Mouse (Mus musculus): ENCODE results near the gene Nek2.

Gene Nek2

DNA sequence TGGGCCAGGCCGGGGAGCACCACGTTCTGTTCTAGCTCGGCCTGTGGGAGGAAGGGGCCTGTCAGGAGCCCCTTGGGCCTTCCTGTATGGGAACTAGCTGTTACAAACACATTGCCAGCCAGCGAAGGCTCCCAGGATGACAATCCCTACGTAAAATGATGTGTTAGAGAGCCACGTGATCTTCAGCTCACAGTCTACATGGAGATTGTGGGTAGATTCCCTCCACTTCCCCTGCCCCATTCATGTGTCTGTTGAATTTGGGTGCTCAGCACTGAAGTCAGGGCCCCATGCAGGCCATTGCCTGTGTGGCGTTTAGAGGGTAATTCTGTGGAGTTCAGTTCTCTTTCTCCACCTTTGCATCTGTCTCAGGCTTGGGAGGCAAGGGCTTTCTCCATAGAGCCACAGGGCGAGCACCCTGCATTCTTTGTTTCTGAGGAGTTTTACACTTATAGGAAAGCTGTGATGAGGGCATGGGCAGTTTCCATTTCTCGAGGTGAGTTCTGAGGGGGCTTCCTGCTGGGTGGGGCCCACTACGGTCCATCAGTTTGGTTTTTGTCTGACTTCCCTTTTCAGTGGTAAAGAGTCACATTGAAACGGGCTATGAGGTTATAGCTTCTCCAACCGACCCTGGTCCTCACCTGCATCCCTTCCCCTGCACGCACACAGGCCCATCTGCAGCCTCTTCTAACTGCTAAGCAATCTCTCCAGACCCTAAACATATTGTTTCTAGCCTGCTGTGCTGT lies 8.1 kb upstream of the Nek2 start:
- in situ Hi-C loops (cut with MboI; ENCODE audit: unreplicated experiment in 2 of 2), result loop anchor here (5.0 to 25.0 kb wide), 6 partner anchors 91 to 876 kb away; partner anchors contain the start of gene Angel2 (in 1 of the 2)

DNA sequence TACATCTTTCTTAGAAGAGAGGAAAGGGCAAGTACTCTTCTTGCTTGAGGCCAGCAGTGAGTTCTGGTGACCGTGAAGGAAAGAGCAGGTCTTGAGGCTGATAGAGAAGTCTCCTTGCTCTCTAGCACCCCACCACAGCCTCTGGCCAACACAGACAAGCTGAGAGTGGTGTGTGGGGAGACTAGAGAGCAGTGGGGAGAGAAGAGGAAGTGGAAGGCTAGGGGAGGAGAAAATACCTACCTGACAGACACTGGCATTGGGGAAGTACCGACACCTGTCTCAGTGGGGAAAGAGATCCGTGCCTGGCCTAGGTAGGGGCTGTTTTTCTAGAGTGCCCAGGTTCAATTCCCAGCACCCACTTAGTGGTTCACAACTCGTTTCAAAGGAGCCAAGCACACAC lies 7.0 kb upstream of the Nek2 start:
- in situ Hi-C loops (cut with MboI; ENCODE audit: unreplicated experiment in 2 of 2), result loop anchor here (5.0 to 25.0 kb wide), 6 partner anchors 92 to 877 kb away; partner anchors contain the start of gene Angel2 (in 1 of the 2)

DNA sequence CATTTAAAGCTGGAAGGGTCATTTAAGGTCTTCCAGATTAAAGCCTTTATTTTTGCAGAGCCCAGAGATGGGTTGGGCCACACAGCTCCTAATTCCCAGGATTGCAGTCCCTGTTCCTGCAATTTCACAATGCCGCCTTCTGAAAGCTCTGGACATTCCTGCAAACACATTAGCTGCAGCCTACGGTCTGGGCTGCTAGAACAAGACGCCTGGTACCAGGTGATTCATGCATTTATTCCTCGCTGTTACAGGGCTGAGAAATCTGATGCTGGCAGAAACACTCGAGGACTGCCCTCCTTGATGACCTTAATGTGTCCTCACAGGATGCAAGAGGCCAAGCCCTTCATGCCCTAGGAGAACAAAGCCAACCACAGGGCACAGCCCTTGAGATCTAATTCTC lies 6.3 kb upstream of the Nek2 start:
- in situ Hi-C loops (cut with MboI; ENCODE audit: unreplicated experiment in 2 of 2), result loop anchor here (5.0 to 25.0 kb wide), 8 partner anchors 93 to 878 kb away; partner anchors contain the start of genes Angel2 (in 1 of the 2), Dtl (in 1 of the 2) and Ints7 (in 1 of the 2)

DNA sequence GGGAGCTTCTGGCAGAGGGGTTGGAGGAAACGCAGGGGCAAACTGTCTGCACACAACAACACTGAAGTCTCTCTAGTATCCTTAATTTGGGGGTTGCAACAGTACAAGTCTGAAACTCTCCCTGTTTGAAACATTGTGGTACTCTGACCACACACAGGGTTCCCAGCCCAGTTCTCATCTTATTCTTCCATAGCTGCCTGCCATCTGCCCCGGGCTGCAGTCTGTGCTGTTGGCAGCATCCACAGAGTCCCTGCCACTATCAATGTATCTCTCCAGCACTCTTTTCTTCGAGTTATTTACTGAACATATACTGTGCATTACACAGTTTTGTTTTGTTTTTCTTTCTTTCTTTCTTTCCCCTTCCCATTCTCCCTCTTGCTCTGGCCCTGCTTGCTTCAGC lies 4.6 kb upstream of the Nek2 start:
- in situ Hi-C loops (cut with MboI; ENCODE audit: unreplicated experiment in 2 of 2), result loop anchor here (5.0 to 25.0 kb wide), 5 partner anchors 239 to 879 kb away; partner anchors contain the start of genes Angel2 (in 1 of the 2), Dtl (in 1 of the 2) and Ints7 (in 1 of the 2)

DNA sequence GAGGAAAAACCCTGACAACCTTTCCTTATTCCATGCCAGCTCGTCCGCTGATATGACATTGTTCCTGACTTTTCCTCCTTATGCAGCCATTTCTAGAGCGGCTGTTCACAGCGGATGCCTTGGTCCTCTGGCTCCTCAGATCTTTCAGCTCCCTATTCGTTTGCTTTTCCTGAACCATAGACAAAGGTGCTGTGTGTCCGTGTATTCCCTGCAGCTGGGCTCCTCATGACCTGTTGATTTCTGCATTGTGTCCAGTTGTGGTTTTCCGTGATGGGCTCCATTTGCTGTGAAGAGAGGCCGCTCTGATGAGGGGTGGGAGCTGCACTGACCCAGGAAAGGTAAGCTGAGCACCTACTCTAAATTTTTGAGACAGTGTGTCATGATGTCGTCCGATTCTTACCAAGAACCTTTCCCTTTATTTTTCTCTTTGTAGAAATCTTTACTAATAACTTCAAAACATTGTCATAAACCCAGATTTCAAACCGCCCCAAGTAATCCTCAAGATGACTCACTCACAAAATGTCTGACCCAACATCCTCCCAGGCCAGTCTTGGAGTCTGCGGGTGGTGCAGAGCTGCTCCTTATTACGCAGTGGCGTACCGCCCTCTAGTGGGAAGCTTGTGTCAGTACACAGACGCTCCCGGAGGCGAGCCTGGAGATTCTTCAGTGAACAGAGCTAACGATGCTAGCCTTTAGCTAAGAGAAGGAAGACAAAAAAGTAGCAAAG lies 3.7 kb upstream of the Nek2 start:
- in situ Hi-C loops (cut with MboI; ENCODE audit: unreplicated experiment in 2 of 2), result loop anchor here (5.0 to 25.0 kb wide), 5 partner anchors 240 to 880 kb away; partner anchors contain the start of genes Angel2 (in 1 of the 2), Dtl (in 1 of the 2) and Ints7 (in 1 of the 2)

DNA sequence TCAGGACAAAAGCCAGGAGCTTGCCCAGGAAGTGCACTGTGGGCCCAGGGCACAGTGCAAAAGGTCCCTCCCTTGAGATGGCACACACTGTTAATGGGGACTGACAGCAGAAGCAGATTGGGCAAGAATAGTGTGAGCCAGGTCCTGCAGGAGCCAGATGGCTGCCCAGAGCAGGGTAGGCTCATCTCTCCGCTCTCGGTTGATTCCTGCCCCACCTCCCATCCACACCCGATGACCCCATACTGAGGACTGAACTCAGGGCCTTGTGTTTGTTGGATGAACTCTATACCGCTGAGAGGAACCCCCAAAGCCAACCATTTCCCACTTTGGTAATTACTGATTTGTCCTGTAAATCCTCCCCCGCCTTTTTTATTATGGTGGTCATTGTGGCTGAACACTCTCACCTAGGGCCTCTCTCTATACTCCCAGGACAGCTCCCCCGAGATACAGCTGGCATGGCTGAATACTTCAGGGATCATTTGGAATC lies 3.1 kb upstream of the Nek2 start:
- in situ Hi-C loops (cut with MboI; ENCODE audit: unreplicated experiment in 2 of 2), result loop anchor here (5.0 to 25.0 kb wide), 5 partner anchors 241 to 881 kb away; partner anchors contain the start of genes Angel2 (in 1 of the 2), Dtl (in 1 of the 2) and Ints7 (in 1 of the 2)

DNA sequence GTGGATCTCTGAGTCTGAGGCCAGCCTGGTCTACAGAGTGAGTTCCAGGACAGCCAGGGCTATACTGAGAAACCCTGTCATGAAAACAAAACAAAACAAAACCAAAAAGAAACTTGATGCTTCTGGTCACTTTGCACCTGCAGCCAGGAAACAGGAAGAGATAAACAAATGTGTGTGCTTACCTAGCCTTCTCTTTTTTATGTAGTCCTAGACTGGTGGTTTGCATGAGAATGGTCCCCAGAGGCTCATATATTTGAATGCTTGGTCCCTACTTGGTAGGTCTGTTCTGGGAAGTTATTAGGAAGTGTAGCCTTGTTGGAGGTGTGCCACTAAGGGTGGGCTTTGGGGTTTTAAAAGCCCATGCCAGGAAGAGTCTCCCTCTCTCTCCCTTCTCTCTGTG lies 2.2 kb upstream of the Nek2 start:
- in situ Hi-C loops (cut with MboI; ENCODE audit: unreplicated experiment in 2 of 2), result loop anchor here (5.0 to 25.0 kb wide), 5 partner anchors 242 to 882 kb away; partner anchors contain the start of genes Angel2 (in 1 of the 2), Dtl (in 1 of the 2) and Ints7 (in 1 of the 2)

DNA sequence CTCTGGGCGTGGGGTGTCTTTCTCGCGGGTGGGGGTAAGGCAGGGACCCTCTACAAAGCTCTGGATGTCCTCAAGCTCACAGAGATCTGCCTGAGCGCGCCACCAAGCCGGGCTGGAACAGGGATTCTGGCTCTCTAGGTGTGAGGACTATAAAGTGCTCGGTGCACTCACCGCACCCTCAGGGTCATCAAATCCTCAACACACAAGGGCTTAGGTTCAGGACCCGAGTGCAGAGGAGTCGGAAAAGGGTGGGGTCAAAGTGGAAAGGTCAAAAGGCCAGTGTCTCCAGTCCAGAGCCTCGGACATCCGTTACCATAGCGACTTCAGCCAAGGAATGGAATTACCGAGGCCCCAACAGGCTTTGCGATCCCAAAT lies 306 bp upstream of the Nek2 start:
- in situ Hi-C loops (cut with MboI; ENCODE audit: unreplicated experiment in 2 of 2), result loop anchor here (10.0 to 25.0 kb wide), 3 partner anchors 884 to 1074 kb away; partner anchors contain the start of gene Angel2 (in 2 of the 2)

DNA sequence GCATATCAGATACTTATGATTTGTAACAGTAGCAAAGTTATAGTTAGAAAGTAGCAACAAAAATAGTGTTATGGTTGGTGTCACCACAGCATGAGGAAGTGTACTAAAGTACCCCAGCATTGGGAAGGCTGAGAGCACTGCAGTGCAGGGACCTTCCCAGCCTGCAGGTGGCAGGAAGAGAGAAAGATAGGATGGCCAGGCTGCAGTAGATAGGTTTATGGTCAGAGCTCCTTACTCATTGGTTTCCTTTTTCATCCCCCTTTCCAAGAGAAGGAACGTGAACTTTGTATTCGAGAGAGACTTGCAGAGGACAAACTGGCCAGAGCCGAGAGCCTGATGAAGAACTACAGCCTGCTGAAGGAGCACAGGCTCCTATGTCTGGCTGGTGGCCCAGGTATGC lies 7.9 kb downstream of the Nek2 start:
- in situ Hi-C loops (cut with MboI; ENCODE audit: unreplicated experiment in 2 of 2), result loop anchor here (5.0 to 25.0 kb wide), 6 partner anchors 263 to 1083 kb away; partner anchors contain the start of genes Angel2 (in 1 of the 2) and Traf5 (in 1 of the 2)

DNA sequence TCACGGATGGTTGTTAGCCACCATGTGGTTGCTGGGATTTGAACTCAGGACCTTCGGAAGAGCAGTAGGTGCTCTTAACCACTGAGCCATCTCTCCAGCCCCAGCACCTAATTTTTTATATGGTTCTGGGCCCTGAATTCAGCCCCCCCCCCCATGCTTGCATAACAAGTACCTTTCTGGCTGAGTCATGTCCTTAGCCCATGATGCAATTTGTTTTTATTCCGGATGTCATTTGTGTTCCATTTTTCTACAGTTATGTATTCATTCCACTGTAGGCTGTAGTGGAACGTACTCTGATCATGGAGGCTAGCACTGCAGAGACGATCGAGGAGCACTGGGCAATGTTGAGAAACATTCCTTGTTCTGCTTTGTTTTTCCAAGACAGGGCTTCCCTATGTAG lies 12.2 kb downstream of the Nek2 start:
- in situ Hi-C loops (cut with MboI; ENCODE audit: unreplicated experiment in 2 of 2), result loop anchor here (5.0 to 25.0 kb wide), 5 partner anchors 264 to 1079 kb away; no protein-coding TSS in a partner anchor

DNA sequence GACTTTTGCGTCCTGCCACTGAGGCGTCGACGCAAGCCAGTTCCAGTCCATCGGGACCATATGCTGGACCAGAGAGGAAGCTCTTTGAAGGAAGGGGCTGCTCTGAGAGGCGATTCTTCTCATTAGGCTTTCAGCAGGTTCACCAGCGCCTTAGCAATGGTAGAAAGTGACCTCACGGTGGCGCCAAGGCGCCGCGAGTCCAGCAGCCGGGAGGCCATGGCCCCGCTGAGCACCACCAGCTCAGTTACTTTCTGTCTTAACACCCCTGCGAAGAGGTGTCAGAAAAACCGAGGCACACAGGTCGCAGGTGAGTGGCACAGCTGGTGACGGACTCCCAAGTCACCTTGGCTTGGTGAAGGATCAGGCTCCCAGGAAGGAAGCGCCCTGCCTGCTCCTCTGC lies 13.6 kb downstream of the Nek2 start:
- in situ Hi-C loops (cut with MboI; ENCODE audit: unreplicated experiment in 2 of 2), result loop anchor here (5.0 to 25.0 kb wide), 7 partner anchors 72 to 1077 kb away; partner anchors contain the start of gene Slc30a1 (in 1 of the 2)

DNA sequence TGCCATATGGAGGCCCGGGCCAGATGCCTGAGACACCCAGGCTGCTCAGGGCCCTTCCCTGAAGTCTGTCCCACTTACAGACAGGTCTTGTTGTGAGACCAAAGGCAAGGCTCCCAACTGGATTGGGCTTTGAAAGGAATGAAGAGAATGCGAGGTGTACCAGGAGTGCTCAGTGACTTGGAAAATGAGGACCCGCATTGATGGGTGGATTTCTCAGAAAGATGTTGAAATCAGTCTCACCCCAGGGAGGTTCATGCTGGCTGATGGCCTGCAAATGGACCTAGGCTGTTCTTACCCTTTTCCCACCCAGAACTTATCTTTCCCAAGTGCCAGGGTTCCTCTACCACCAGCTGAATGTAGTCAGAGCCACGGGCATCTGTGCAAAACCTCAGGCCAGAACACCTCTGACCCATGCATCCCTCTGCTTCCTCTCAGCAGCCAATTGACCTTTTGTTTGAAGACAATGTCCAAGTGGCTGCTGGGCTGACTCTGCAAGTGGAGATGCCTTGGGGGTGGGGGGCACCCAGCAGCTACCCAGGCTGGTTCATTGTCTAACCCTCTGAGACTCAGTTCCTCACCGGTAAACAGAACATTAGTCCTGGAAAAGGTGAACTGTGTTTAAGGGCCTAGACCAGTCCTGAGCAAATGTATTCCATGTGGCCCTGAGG lies 15.2 kb downstream of the Nek2 start:
- in situ Hi-C loops (cut with MboI; ENCODE audit: unreplicated experiment in 2 of 2), result loop anchor here (5.0 to 25.0 kb wide), 5 partner anchors 71 to 1076 kb away; partner anchors contain the start of gene Slc30a1 (in 1 of the 2)

DNA sequence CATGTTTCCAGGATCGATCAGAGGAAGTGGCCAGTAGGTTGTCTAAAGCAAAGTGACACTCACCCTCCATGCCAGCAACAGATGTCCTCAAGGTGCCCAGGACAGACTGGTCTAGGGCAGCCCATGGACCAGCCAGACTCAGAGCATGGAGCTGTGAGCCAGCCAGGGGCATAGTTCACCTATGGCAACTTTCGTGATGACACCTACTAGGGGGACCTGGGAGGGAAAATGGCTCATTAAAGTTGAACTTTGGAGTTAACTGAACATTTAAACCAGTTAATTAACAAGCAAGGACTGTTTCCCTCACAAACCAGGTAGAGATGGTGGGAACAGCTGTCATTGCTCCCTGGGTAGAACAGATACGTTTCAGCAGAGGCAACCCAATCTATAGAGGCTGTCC lies 16.4 kb downstream of the Nek2 start:
- in situ Hi-C loops (cut with MboI; ENCODE audit: unreplicated experiment in 2 of 2), result loop anchor here (5.0 to 25.0 kb wide), 5 partner anchors 70 to 1075 kb away; partner anchors contain the start of gene Slc30a1 (in 1 of the 2)

DNA sequence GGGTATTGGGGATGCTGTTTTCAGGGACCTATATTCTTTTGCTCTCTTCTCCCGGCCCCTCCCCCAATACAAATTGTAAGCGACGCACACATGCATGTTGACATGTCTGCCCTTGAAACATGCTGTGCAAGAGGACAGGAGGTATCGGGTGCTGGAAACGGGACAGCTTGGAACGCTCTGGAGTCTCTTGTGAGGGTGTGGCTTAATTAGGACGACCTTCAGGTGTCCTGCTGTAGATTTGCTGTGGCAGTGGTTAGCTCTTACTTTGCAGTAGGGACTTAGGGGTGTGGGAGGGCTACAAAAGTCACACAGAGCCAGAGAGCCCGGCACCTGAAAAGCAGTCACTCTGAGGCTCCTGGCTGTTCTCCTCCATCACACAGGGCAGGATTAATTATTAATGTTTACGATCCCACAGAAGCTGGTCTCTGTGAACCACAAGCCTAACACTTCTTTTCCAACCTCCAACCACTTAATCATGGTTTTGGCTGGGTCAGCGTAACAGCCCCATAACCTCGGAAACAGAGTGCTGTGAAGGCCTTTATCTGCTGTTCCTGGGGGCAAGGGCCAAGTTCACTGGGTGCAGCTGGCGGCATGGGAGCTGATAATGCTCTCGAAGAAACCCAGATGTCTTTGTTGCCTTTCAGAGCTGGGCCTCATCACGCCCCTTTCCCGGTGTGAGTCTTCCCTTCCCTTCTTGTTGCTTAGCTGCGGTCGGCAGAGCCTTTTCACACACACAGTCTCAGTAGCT lies 17.9 kb downstream of the Nek2 start:
- in situ Hi-C loops (cut with MboI; ENCODE audit: unreplicated experiment in 2 of 2), result loop anchor here (5.0 to 25.0 kb wide), 5 partner anchors 68 to 1073 kb away; partner anchors contain the start of gene Slc30a1 (in 1 of the 2)

DNA sequence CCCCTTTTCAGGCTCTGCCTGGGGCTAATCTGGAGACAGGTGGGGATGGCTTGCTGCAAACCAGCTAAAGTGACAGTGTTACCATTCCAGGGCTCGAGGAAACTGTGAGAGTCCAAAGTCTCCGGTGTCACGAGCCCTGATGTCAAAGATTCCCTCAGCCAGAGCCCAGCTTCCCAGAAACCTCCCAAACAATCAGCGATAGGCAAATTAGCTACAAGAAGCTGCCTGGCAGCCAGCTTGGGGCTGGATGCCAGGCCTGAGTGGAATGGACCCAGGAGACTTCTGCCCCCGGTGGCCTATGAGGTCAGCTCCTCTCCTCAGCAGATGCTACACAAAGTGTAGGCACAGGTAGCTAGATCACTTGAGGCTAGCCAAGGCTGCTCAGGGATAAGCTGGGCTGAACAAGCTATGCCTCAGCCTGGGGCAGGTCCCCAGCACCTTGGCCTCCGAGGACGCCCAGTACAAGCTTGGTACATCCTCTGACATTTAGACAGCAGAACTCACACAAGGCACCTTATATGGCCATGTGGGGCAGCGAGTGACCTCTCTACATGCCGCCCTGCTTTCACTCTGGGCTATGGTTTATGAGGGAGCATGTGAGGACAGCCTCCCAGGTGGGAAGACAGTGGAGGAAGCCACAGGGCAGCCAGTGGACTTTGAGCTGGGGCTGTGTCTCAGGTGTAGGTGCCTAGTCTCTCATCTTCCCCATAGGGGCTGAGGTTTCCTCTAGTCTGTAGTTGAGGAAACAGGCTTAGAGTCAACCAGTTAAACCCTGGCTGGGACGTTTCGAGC lies 19.7 kb downstream of the Nek2 start:
- in situ Hi-C loops (cut with MboI; ENCODE audit: unreplicated experiment in 2 of 2), result loop anchor here in 1 of 2 experiments (25.0 kb wide), 2 partner anchors 746 to 1071 kb away; no protein-coding TSS in a partner anchor

DNA sequence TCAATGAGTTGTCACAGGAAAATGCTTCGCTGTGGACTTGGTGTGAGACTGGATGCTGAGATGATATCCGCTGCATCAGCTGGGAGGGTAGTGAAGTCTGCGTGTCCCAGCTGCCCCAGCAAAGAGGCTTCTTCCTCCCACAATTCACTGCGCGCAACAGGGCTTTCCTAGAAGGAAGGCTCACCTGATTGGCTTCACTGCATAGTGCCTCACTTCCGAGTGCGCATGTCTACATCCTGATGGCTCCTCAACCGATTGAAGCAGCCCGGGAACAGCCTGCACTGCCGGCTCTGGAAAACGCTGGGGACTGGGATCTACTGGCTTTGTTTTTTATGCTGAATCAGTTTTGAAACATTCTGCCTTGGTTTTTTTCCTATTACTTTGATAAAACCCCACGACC lies 21.0 kb downstream of the Nek2 start:
- in situ Hi-C loops (cut with MboI; ENCODE audit: unreplicated experiment in 2 of 2), result loop anchor here in 1 of 2 experiments (25.0 kb wide), 2 partner anchors 745 to 1070 kb away; no protein-coding TSS in a partner anchor

DNA sequence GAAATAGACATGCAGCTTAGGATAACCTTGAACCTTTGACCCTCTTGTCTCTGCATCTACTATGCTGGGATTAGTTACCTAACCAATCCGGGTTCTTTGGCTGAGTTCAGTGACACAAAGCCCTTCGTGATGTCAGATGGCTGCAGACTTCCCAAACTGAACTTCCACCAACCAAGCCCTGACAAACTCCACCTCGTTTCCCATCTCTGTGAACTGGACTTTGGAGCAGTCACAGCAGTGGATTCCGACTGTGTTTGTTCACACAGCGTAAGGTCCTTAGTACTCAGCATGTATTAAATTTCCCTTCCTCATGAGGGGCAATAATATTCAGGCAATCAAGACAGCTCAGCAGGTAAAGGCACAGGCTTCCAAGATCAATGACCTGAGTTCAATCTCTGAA lies 25.4 kb downstream of the Nek2 start:
- in situ Hi-C loops (cut with MboI; ENCODE audit: unreplicated experiment in 2 of 2), result loop anchor here in 1 of 2 experiments (25.0 kb wide), 2 partner anchors 741 to 1066 kb away; no protein-coding TSS in a partner anchor

DNA sequence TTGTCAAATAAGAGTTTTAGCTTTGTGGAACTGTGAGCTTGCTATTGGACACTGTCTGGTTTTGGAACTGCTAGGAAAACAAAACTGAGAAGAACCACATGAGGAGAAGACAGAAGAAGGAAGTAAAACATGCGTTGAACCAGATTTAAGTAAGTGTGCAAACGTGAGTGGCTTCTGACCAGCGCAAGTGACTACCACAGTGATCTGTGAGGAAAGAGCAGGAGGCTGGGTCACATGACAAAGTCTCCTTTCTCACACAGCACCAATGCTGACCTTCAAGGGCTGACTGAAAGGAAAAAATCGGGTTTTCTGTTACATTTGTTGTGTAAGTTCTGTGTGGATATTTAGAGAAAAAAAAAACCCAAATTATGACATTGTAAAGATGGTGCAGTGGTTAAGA lies 28.3 kb downstream of the Nek2 start:
- in situ Hi-C loops (cut with MboI; ENCODE audit: unreplicated experiment in 2 of 2), result loop anchor here in 1 of 2 experiments (25.0 kb wide), 2 partner anchors 738 to 1063 kb away; no protein-coding TSS in a partner anchor
